Mouse (Mus musculus) small intestine, adult 2 months (tissue): ENCODE data around the gene Itga6.

Experiments
- CTCF ChIP-seq: fragments of 200-500 bp; IDR thresholded peaks from 2 replicates; pipeline ENCODE4 v1.5.1; 2012; ENCODE audit warnings: low read depth, mild to moderate bottlenecking, control low read depth, inconsistent platforms, low read length, moderate library complexity, mixed read lengths; ENCODE audit not compliant: insufficient replicate concordance, insufficient read length; ENCODE audit errors: extremely low read depth
- POLR2A ChIP-seq: fragments of 200-500 bp; IDR thresholded peaks from 2 replicates; pipeline ENCODE4 v1.6.1; 2012; ENCODE audit warnings: low read depth, mild to moderate bottlenecking, control low read depth, inconsistent platforms, low read length, moderate library complexity

DNA sequence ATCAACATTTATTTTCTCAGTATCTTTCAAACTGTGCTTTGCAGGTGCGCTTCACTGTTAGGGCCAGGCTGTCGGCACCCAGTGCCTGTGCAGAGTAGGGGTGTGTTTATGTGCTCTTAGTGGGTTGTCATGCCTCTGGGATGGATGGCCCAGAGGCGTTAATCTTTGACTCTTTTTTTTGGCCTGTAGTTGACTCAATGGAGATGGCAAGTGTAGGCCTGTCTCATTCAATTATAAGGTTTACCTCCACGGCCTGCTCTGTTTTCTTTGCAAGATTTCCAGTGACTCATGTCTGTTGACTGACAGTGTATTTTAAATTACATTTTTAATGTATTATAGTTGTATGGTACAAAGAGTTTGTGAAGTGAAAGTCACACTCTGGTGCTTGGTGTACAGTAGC, 56.7 kb downstream of the Itga6 start:
- TF ChIP-seq CTCF (no peak), POLR2A (no peak)
